In the genomic region with DNA sequence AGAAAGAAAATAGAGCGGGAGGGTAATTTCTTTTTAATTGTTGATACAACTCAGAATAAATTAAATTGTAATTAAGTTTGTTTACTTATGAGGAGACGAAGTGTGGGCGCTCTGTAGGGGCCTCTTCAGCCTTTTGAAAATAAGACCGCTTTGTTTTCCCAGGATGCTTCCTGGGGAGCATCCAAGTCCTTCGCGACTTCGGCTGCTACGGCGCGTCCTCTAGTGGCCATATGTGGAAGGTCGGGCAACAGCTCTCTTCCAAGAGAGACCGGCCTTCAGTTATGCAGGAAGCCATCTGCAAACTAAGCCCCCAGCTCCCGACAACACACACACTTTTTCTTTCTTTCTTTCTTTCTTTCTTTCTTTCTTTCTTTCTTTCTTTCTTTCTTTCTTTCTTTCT, we compare ENCODE assay signal across 8 mouse cellular contexts. TPM values are rescaled to one million over a fixed set of nuclear protein-coding genes. Genes with fewer than 3 reads are reported as not detected.
DNase-seq lines count a peak whose midpoint lies in the region; ATAC-seq lines count a peak whose summit lies in the region.

No protein-coding gene starts in this region.

- peak overlapping the region; percentile 41 for H3K4me2 ChIP-seq in hindbrain, embryonic 15.5 days

- under 1% methylated on average over 13 of the region's 13 CpGs for WGBS in hindbrain, embryonic 15.5 days

- H3K27ac ChIP-seq in hindbrain, embryonic 15.5 days (replicated peaks): no peak overlapping the region

- no peak overlapping the region for H3K9ac ChIP-seq in hindbrain, embryonic 15.5 days

- H3K9me3 ChIP-seq in hindbrain, embryonic 15.5 days: no peaks in the 10 kb centered on the region

- ATAC-seq in hindbrain, embryonic 15.5 days (ENCODE audit: low FRiP score, low read depth): peak; percentile 67
- ATAC-seq in megakaryocyte, adult 5-6 weeks (ENCODE audit: poor library complexity, severe bottlenecking): peak; percentile 94

- peaks cover 8% of the 10 kb centered on the region for H3K4me1 ChIP-seq in hindbrain, embryonic 15.5 days (replicated peaks)

- H3K27me3 ChIP-seq in hindbrain, embryonic 15.5 days: no peaks in the 10 kb centered on the region; the same call in 1 of the 2 replicates

- H3K4me3 ChIP-seq in hindbrain, embryonic 15.5 days: 0 out of 2 replicates have a peak overlapping the region, but pooled peaks have one; percentile 13

- peak; percentile 54 for DNase-seq in MEL-GATA-1-ER (ENCODE audit: extremely low read depth, low read depth)
- peak; percentile 90 for DNase-seq in cerebellum, adult 9-10 months
- DNase-seq in frontal cortex, postnatal 14 days (ENCODE audit: low spot score in 2 of 2): peak; percentile 45 to 83
- peak; percentile 47 for DNase-seq in left cerebral cortex, adult 11 months (ENCODE audit: low spot score)
- peak; percentile 83 to 87 for DNase-seq in right cerebral cortex, adult 2 months (ENCODE audit: low spot score in 2 of 2)
- peak; percentile 46 for DNase-seq in urinary bladder, postnatal 10 days (ENCODE audit: low spot score)

- H3K36me3 ChIP-seq in hindbrain, embryonic 15.5 days: no peaks in the 10 kb centered on the region

RNA-seq across cellular contexts. Expression of gene Smg1, which starts 54.1 kb away (rescaled TPM):
- 16.5 and 21.2 TPM in 2 replicates for polyA plus RNA-seq in hindbrain, embryonic 15.5 days (2015; fragmentation: Nextera tagmentation; extraction: Ambion mirVana)
- 55.5 and 70.0 TPM in 2 replicates for total RNA-seq in megakaryocyte, adult 5-6 weeks (2015)
- total RNA-seq in megakaryocyte, adult 5-6 weeks (2017): 43.3 and 57.1 TPM in 2 replicates
